Mouse (Mus musculus) intestine, embryonic 15.5 days (tissue): Measurements from ENCODE around the gene Mpv17l2. TPM values are rescaled to one million over a fixed set of nuclear protein-coding genes. Genes with fewer than 3 reads are reported as not detected.
A peak's percentile ranks its signal among the peaks of the same experiment; 100 is the strongest.

Source experiments
- ATAC-seq: fragments of 200-750 bp; cut with Nextera tagmentation; 2 replicates; pipeline ENCODE4 v1.8.0; 2017; ENCODE audit warnings: moderate TSS enrichment, moderate library complexity
- H3K27ac ChIP-seq: fragments of 300-500 bp; sonication (generic); 2 replicates; pipeline ENCODE4 v1.5.1; 2015; ENCODE audit warnings: mild to moderate bottlenecking, inconsistent platforms
- H3K27me3 ChIP-seq: fragments of 300-500 bp; sonication (generic); replicated peaks from 2 replicates; pipeline ENCODE4 v1.6.1; 2015; ENCODE audit warnings: inconsistent platforms
- H3K36me3 ChIP-seq: fragments of 300-500 bp; sonication (generic); 2 replicates; pipeline ENCODE4 v1.6.1; 2015; ENCODE audit warnings: inconsistent platforms
- H3K4me1 ChIP-seq: fragments of 300-500 bp; sonication (generic); replicated peaks from 2 replicates; pipeline ENCODE4 v1.6.1; 2015; ENCODE audit warnings: inconsistent platforms
- H3K4me2 ChIP-seq: fragments of 300-500 bp; sonication (generic); replicated peaks from 2 replicates; pipeline ENCODE4 v1.6.1; 2015; ENCODE audit warnings: mild to moderate bottlenecking, inconsistent platforms
- H3K4me3 ChIP-seq: fragments of 300-500 bp; sonication (generic); replicated peaks from 2 replicates; pipeline ENCODE4 v1.5.1; 2015; ENCODE audit warnings: inconsistent platforms
- H3K9ac ChIP-seq: fragments of 300-500 bp; sonication (generic); 2 replicates; pipeline ENCODE4 v1.6.1; 2015; ENCODE audit warnings: inconsistent platforms
- H3K9me3 ChIP-seq: fragments of 300-500 bp; sonication (generic); 2 replicates; pipeline ENCODE4 v1.6.1; 2016; ENCODE audit warnings: inconsistent platforms
- WGBS: fragments of 180-500 bp; shearing (Covaris S2); methylation state at CpG from one replicate; pipeline ENCODE4 v1.1.7; 2015; 5-methylcytosine and 5-hydroxymethylcytosine counted together
- polyA plus RNA-seq: library from polyadenylated mRNA; unstranded; fragments of >200 nt; fragmentation: Nextera tagmentation; extraction: Ambion mirVana; gene quantifications from 2 replicates; pipeline ENCODE4 v1.2.1, GENCODE M21; 2015

Gene Mpv17l2
- polyA plus RNA-seq, 1 experiment from 2014 or later = 59.1 TPM

- 7% methylated on average over 3 of the region's 3 CpGs for WGBS
- ATAC-seq = no peak
- Histone ChIP-seq H3K27ac (peak overlapping the region; percentile 89), H3K27me3 (no peaks in the 10 kb centered on the region), H3K9me3 (no peaks in the 10 kb centered on the region), H3K4me3 (no peak overlapping the region; the same call in 1 of the 2 replicates), H3K4me1 (peaks cover 56% of the 10 kb centered on the region), H3K9ac (no peak overlapping the region), H3K36me3 (peaks cover 14% of the 10 kb centered on the region), H3K4me2 (peak overlapping the region; percentile 44)
Measured at GRCm38 (mm10) chr8:70763354-70763753, 2.6 kb upstream of the Mpv17l2 start.

- Histone ChIP-seq H3K4me3 (no peak overlapping the region), H3K27me3 (no peaks in the 10 kb centered on the region), H3K9me3 (no peaks in the 10 kb centered on the region), H3K4me1 (peaks cover 53% of the 10 kb centered on the region), H3K27ac (no peak overlapping the region), H3K9ac (no peak overlapping the region), H3K4me2 (no peak overlapping the region), H3K36me3 (peaks cover 17% of the 10 kb centered on the region)
- 75% methylated on average over 1 of the region's 1 CpGs for whole genome bisulfite sequencing
- ATAC-seq = no peak
Measured at GRCm38 (mm10) chr8:70762118-70762517, 1.4 kb upstream of the Mpv17l2 start.

- H3K36me3 ChIP-seq = peaks cover 17% of the 10 kb centered on the region
- H3K9ac ChIP-seq = peak overlapping the region; percentile 84
- ATAC-seq = peak; percentile 0; the same call in 1 of the 2 replicates
- H3K27ac ChIP-seq = peak overlapping the region; percentile 76
- H3K27me3 ChIP-seq = no peaks in the 10 kb centered on the region
- no peaks in the 10 kb centered on the region for H3K9me3 ChIP-seq
- under 1% methylated on average over 22 of the region's 22 CpGs for WGBS
- peaks cover 49% of the 10 kb centered on the region for H3K4me1 ChIP-seq
- H3K4me3 ChIP-seq = peak overlapping the region; percentile 81
- H3K4me2 ChIP-seq = peak overlapping the region; percentile 94
Measured at GRCm38 (mm10) chr8:70760350-70760749, 396 bp downstream of the Mpv17l2 start.

- H3K9me3 ChIP-seq = no peaks in the 10 kb centered on the region
- H3K27me3 ChIP-seq = no peaks in the 10 kb centered on the region
- WGBS = 65% methylated on average over 19 of the region's 19 CpGs
- H3K4me3 ChIP-seq = no peak overlapping the region
- H3K36me3 ChIP-seq = peaks cover 17% of the 10 kb centered on the region
- no peak overlapping the region for H3K9ac ChIP-seq
- ATAC-seq = no peak
- 0 out of 2 replicates have a peak overlapping the region, but pooled peaks have one; percentile 94 for H3K4me2 ChIP-seq
- no peak overlapping the region for H3K27ac ChIP-seq
- peaks cover 42% of the 10 kb centered on the region for H3K4me1 ChIP-seq
Measured at GRCm38 (mm10) chr8:70758616-70759561, 1.9 kb downstream of the Mpv17l2 start.

GRCm38 (mm10) chr8:70758308-70758615, 2.5 kb downstream of the Mpv17l2 start:
- H3K27ac ChIP-seq = no peak overlapping the region
- no peak overlapping the region for H3K4me3 ChIP-seq
- no peaks in the 10 kb centered on the region for H3K27me3 ChIP-seq
- peaks cover 17% of the 10 kb centered on the region for H3K36me3 ChIP-seq
- WGBS = 87% methylated on average over 7 of the region's 7 CpGs
- H3K4me2 ChIP-seq = no peak overlapping the region
- H3K9me3 ChIP-seq = no peaks in the 10 kb centered on the region
- no peak overlapping the region for H3K9ac ChIP-seq
- ATAC-seq = no peak
- peaks cover 42% of the 10 kb centered on the region for H3K4me1 ChIP-seq

GRCm38 (mm10) chr8:70757523-70758307, 3.0 kb downstream of the Mpv17l2 start:
- no peak overlapping the region for H3K4me2 ChIP-seq
- peaks cover 45% of the 10 kb centered on the region for H3K4me1 ChIP-seq
- 76% methylated on average over 22 of the region's 22 CpGs for WGBS
- H3K4me3 ChIP-seq = no peak overlapping the region
- H3K27ac ChIP-seq = no peak overlapping the region
- no peak overlapping the region for H3K9ac ChIP-seq
- no peaks in the 10 kb centered on the region for H3K27me3 ChIP-seq
- ATAC-seq = no peak
- no peaks in the 10 kb centered on the region for H3K9me3 ChIP-seq
- H3K36me3 ChIP-seq = peaks cover 14% of the 10 kb centered on the region

GRCm38 (mm10) chr8:70756476-70757040, 4.2 kb downstream of the Mpv17l2 start:
- peaks cover 14% of the 10 kb centered on the region for H3K36me3 ChIP-seq
- peaks cover 50% of the 10 kb centered on the region for H3K4me1 ChIP-seq
- WGBS = 93% methylated on average over 6 of the region's 6 CpGs
- H3K4me3 ChIP-seq = no peak overlapping the region
- no peaks in the 10 kb centered on the region for H3K9me3 ChIP-seq
- no peak overlapping the region for H3K9ac ChIP-seq
- H3K27me3 ChIP-seq = no peaks in the 10 kb centered on the region
- ATAC-seq = no peak
- H3K27ac ChIP-seq = no peak overlapping the region
- no peak overlapping the region for H3K4me2 ChIP-seq

GRCm38 (mm10) chr8:70755661-70756475, 4.9 kb downstream of the Mpv17l2 start:
- H3K9me3 ChIP-seq = no peaks in the 10 kb centered on the region
- peak overlapping the region; percentile 62; the same call in 1 of the 2 replicates for H3K9ac ChIP-seq
- 81% methylated on average over 24 of the region's 24 CpGs for WGBS
- peaks cover 14% of the 10 kb centered on the region for H3K36me3 ChIP-seq
- H3K27ac ChIP-seq = no peak overlapping the region
- H3K4me2 ChIP-seq = peak overlapping the region; percentile 85
- peaks cover 49% of the 10 kb centered on the region for H3K4me1 ChIP-seq
- H3K4me3 ChIP-seq = peak overlapping the region; percentile 59
- no peaks in the 10 kb centered on the region for H3K27me3 ChIP-seq
- no peak for ATAC-seq

- Histone ChIP-seq H3K4me2 (peak overlapping the region; percentile 85), H3K9ac (peak overlapping the region; percentile 62), H3K4me3 (peak overlapping the region; percentile 59), H3K4me1 (peaks cover 43% of the 10 kb centered on the region), H3K27me3 (no peaks in the 10 kb centered on the region), H3K27ac (peak overlapping the region; percentile 36), H3K36me3 (peaks cover 14% of the 10 kb centered on the region), H3K9me3 (no peaks in the 10 kb centered on the region)
- WGBS = 12% methylated on average over 50 of the region's 50 CpGs
- ATAC-seq = no peak; the same call in 1 of the 2 replicates
Measured at GRCm38 (mm10) chr8:70754871-70755660, 5.7 kb downstream of the Mpv17l2 start.

- H3K9ac ChIP-seq = peak within 1 kb of the TSS; percentile 62
- peak within 1 kb of the TSS; percentile 86 for H3K27ac ChIP-seq
- peak; percentile 97 for ATAC-seq
- no peaks in the 10 kb centered on the region for H3K9me3 ChIP-seq
- peaks cover 36% of the 10 kb centered on the region for H3K4me1 ChIP-seq
- H3K4me2 ChIP-seq = peak within 1 kb of the TSS; percentile 85
- peak within 1 kb of the TSS; percentile 59 for H3K4me3 ChIP-seq
- H3K27me3 ChIP-seq = 0 out of 2 replicates have a peak, but pooled peaks cover under 1% of the 10 kb centered on the region
- H3K36me3 ChIP-seq = peaks cover 14% of the 10 kb centered on the region
- 8% methylated on average over 37 of the region's 37 CpGs for WGBS
Measured at GRCm38 (mm10) chr8:70754043-70754870, 6.5 kb downstream of the Mpv17l2 start, which contains the start of gene Rab3a. Gene Rab3a (plus strand): TSS chr8:70754679.
